8 mouse cellular contexts compared by ENCODE assay signal in genomic region chr9:119578636-119579438, GRCm38 (mm10). TPM values are rescaled to one million over a fixed set of nuclear protein-coding genes. Genes with fewer than 3 reads are reported as not detected.
DNase-seq lines count a peak whose midpoint lies in the region; ATAC-seq and TF ChIP-seq lines count a peak whose summit lies in the region.

Gene Scn5a, minus strand, starts transcription at chr9:119579016.

- no peak within 1 kb of the TSS for H3K27ac ChIP-seq in ES-E14 (ENCODE audit: insufficient read depth, low read depth, low read length, poor library complexity, severe bottlenecking)
- H3K27ac ChIP-seq in heart, embryonic 11.5 days (ENCODE audit: low read depth, low read length) = peak within 1 kb of the TSS; percentile 29; the same call in 1 of the 2 replicates
- no peak within 1 kb of the TSS for H3K27ac ChIP-seq in neural tube, embryonic 12.5 days

- H3K36me3 ChIP-seq in C2C12 (ENCODE audit: control insufficient read depth, insufficient read depth) (no peaks in the 10 kb centered on the region), ES-E14 (ENCODE audit: control insufficient read depth, insufficient read depth, low read length, poor library complexity, severe bottlenecking) (no peaks in the 10 kb centered on the region)
- no peaks in the 10 kb centered on the region for H3K36me3 ChIP-seq in heart, embryonic 11.5 days (ENCODE audit: control insufficient read depth, insufficient read depth, low read length)
- no peaks in the 10 kb centered on the region for H3K36me3 ChIP-seq in neural tube, embryonic 12.5 days

- peak within 1 kb of the TSS; percentile 25 for H3ac ChIP-seq in C2C12 (ENCODE audit: control insufficient read depth, insufficient read length, low read depth)

- peak within 1 kb of the TSS; percentile 87 for H3K4me2 ChIP-seq in heart, embryonic 11.5 days
- H3K4me2 ChIP-seq in neural tube, embryonic 12.5 days (replicated peaks) = peak within 1 kb of the TSS; percentile 89

- in situ Hi-C loops in ES-E14 (cut with MboI; ENCODE audit: low sequenced_read_pairs in 2 of 2, unreplicated experiment in 2 of 2) = loop anchor here in 1 of 2 experiments (10.0 kb wide), 1 partner anchor 114 kb away; no protein-coding TSS in a partner anchor

- 2% methylated on average over 58 of the region's 99 CpGs for WGBS in heart, embryonic 11.5 days (ENCODE audit: insufficient replicate concordance)
- 1% methylated on average over 90 of the region's 99 CpGs for WGBS in neural tube, embryonic 12.5 days

- no peak for TF ChIP-seq CTCF in C2C12 (IDR thresholded peaks at IDR 0.05; ENCODE audit: control insufficient read depth, insufficient read depth, insufficient read length)

- no peak for DNase-seq in ES-E14 (ENCODE audit: low read depth, low spot score)
- peak; percentile 33 to 50 for DNase-seq in kidney, postnatal 4 days
- DNase-seq in cerebellum, postnatal 36 days = no peak
- no peak for DNase-seq in spleen, postnatal 10 days (ENCODE audit: low spot score in 2 of 2)
- no peak for DNase-seq in natural killer cell, adult 2 months (ENCODE audit: low spot score in 2 of 2)

- H3K79me2 ChIP-seq in C2C12 (ENCODE audit: control insufficient read depth, insufficient read depth) = no peaks in the 10 kb centered on the region

- H3K79me3 ChIP-seq in C2C12 (ENCODE audit: low read depth) = no peaks in the 10 kb centered on the region

- peak; percentile 53 for ATAC-seq in heart, embryonic 11.5 days (replicated peaks; ENCODE audit: insufficient number of reproducible peaks, low FRiP score, low TSS enrichment)
- peak; percentile 59; the same call in 1 of the 2 replicates for ATAC-seq in neural tube, embryonic 12.5 days (ENCODE audit: low FRiP score, low read depth)

- H3K9ac ChIP-seq in ES-E14 (ENCODE audit: insufficient read depth, low read depth, low read length, poor library complexity, severe bottlenecking) = peak within 1 kb of the TSS; percentile 65
- peak within 1 kb of the TSS; percentile 75 for H3K9ac ChIP-seq in heart, embryonic 11.5 days (ENCODE audit: low read depth, low read length)
- peak within 1 kb of the TSS; percentile 53 for H3K9ac ChIP-seq in neural tube, embryonic 12.5 days

- H3K4me1 ChIP-seq in ES-E14 (ENCODE audit: control insufficient read depth in 2 of 2, insufficient read depth in 2 of 2, low read length in 2 of 2, poor library complexity in 1 of 2) = peaks cover 0 to 10% of the 10 kb centered on the region in 2 experiments; a peak in 1 of 4 replicates
- H3K4me1 ChIP-seq in heart, embryonic 11.5 days (ENCODE audit: control insufficient read depth, insufficient read depth, low read length) = peaks cover 27% of the 10 kb centered on the region
- H3K4me1 ChIP-seq in neural tube, embryonic 12.5 days = peaks cover 14% of the 10 kb centered on the region

- H3K4me3 ChIP-seq in C2C12 (ENCODE audit: insufficient read depth, poor library complexity, severe bottlenecking) (peak within 1 kb of the TSS; percentile 14), ES-E14 (ENCODE audit: insufficient read depth in 1 of 2, low read depth in 1 of 2, low read length in 2 of 2, poor library complexity in 1 of 2, severe bottlenecking in 1 of 2) (peak within 1 kb of the TSS; percentile 60 to 83)
- peak within 1 kb of the TSS; percentile 74 for H3K4me3 ChIP-seq in heart, embryonic 11.5 days (ENCODE audit: low read depth, low read length)
- peak within 1 kb of the TSS; percentile 47 for H3K4me3 ChIP-seq in neural tube, embryonic 12.5 days

- H3K9me3 ChIP-seq in ES-E14 (ENCODE audit: control insufficient read depth, insufficient read depth, low read depth, low read length) = no peaks in the 10 kb centered on the region
- no peaks in the 10 kb centered on the region for H3K9me3 ChIP-seq in heart, embryonic 11.5 days (replicated peaks; ENCODE audit: control insufficient read depth, low read length)
- no peaks in the 10 kb centered on the region for H3K9me3 ChIP-seq in neural tube, embryonic 12.5 days

- no peaks in the 10 kb centered on the region for H3K27me3 ChIP-seq in C2C12 (ENCODE audit: control insufficient read depth, insufficient read depth, insufficient read length)
- peaks cover 64% of the 10 kb centered on the region for H3K27me3 ChIP-seq in heart, embryonic 11.5 days (ENCODE audit: control insufficient read depth, insufficient read depth, low read length)
- H3K27me3 ChIP-seq in neural tube, embryonic 12.5 days (replicated peaks) = peaks cover 85% of the 10 kb centered on the region

TF ChIP-seq in C2C12, 6 proteins besides CTCF, POLR2A, EP300 and RAD21:
- TF ChIP-seq MAX (IDR thresholded peaks at IDR 0.05) = no peak
- no peak for TF ChIP-seq MYOG (IDR thresholded peaks at IDR 0.05; ENCODE audit: control insufficient read depth, extremely low read depth, insufficient read length)
- no peak for TF ChIP-seq MYOD1 (IDR thresholded peaks at IDR 0.05; ENCODE audit: control insufficient read depth, insufficient read length, low read depth)
- TF ChIP-seq FOSL1 (IDR thresholded peaks at IDR 0.05; ENCODE audit: insufficient read depth, low read length, poor library complexity, severe bottlenecking) = no peak
- no peak for TF ChIP-seq USF1 (IDR thresholded peaks at IDR 0.05; ENCODE audit: low read depth)
- no peak for TF ChIP-seq CEBPB (IDR thresholded peaks at IDR 0.05; ENCODE audit: low read depth)

TF ChIP-seq in ES-E14, 5 proteins besides CTCF, POLR2A, EP300 and RAD21:
- TF ChIP-seq CHD2 (IDR thresholded peaks at IDR 0.05; ENCODE audit: low read depth, low read length) = no peak
- no peak for TF ChIP-seq HCFC1 (IDR thresholded peaks at IDR 0.05; ENCODE audit: borderline replicate concordance, insufficient read depth, low read length)
- TF ChIP-seq MAFK (IDR thresholded peaks at IDR 0.05; ENCODE audit: insufficient read depth, low read depth, low read length) = no peak
- no peak for TF ChIP-seq ZC3H11A (IDR thresholded peaks at IDR 0.05; ENCODE audit: borderline replicate concordance, low read depth, low read length)
- no peak for TF ChIP-seq ZNF384 (IDR thresholded peaks at IDR 0.05; ENCODE audit: low read depth, low read length)

RNA-seq across cellular contexts. Expression of gene Scn5a, which starts in this region (rescaled TPM):
- polyA plus RNA-seq in C2C12 (2012; fragmentation: generic; extraction: Trizol) = 13.6 TPM
- 0.76 and 0.95 TPM in 2 replicates for total RNA-seq in ES-E14 (2012; rRNA removed)
- 8.0 and 8.6 TPM in 2 replicates for polyA plus RNA-seq in heart, embryonic 11.5 days (2014; fragmentation: Nextera tagmentation; extraction: Ambion mirVana)
- 1.6 and 2.1 TPM in 2 replicates for polyA plus RNA-seq in neural tube, embryonic 12.5 days (2016; fragmentation: Nextera tagmentation; extraction: Ambion mirVana)

Comparison
In these comparisons a context has a peak if more than half of its experiments do, and no peak if none do; other contexts are left out.
1. H3K4me3 ChIP-seq: peak in every context shown above with its lines; median percentile 74 in heart, embryonic 11.5 days; 72 in ES-E14; 47 in neural tube, embryonic 12.5 days; 14 in C2C12.
2. DNase-seq: peak in kidney, postnatal 4 days (2 of 2); none in ES-E14 (single experiment), cerebellum, postnatal 36 days (0 of 2), spleen, postnatal 10 days (0 of 2) and natural killer cell, adult 2 months (0 of 2).
3. Peak in every context shown above with its lines, with median percentiles within 50 percentile points of each other: H3K9ac ChIP-seq.